Mouse (Mus musculus): ENCODE results near the gene Calb2. TPM values are rescaled to one million over a fixed set of nuclear protein-coding genes. Genes with fewer than 3 reads are reported as not detected.

Calb2 gene
- polyA plus RNA-seq, 1 experiment from 2014 or later: 0.53 TPM

- Histone ChIP-seq H3K9me3 (ENCODE audit: low read length) (no peaks in the 10 kb centered on the region), H3K4me1 (ENCODE audit: insufficient read depth, low read depth, low read length) (no peaks in the 10 kb centered on the region), H3K27ac (ENCODE audit: low read length) (no peak overlapping the region), H3K9ac (replicated peaks; ENCODE audit: low read depth) (no peak overlapping the region), H3K4me3 (ENCODE audit: low read depth, low read length) (no peak overlapping the region), H3K4me2 (replicated peaks; ENCODE audit: low read depth, low read length) (no peak overlapping the region), H3K27me3 (replicated peaks; ENCODE audit: insufficient read depth, low read length) (no peaks in the 10 kb centered on the region), H3K36me3 (ENCODE audit: insufficient read depth, low read length) (no peaks in the 10 kb centered on the region)
- ATAC-seq (no peak), DNase-seq (ENCODE audit: low spot score) (no peak)
- 71% methylated on average over 3 of the region's 3 CpGs for WGBS
- TF ChIP-seq CTCF (IDR thresholded peaks at IDR 0.05) (no peak), EP300 (IDR thresholded peaks at IDR 0.05) (no peak)
Measured at GRCm38 (mm10) chr8:110140156-110140555, 27.9 kb downstream of the Calb2 start.

- Histone ChIP-seq H3K4me2 (replicated peaks; ENCODE audit: low read depth, low read length) (no peak overlapping the region), H3K27ac (ENCODE audit: low read length) (no peak overlapping the region), H3K4me1 (ENCODE audit: insufficient read depth, low read depth, low read length) (no peaks in the 10 kb centered on the region), H3K27me3 (replicated peaks; ENCODE audit: insufficient read depth, low read length) (no peaks in the 10 kb centered on the region), H3K9me3 (ENCODE audit: low read length) (no peaks in the 10 kb centered on the region), H3K4me3 (ENCODE audit: low read depth, low read length) (no peak overlapping the region), H3K36me3 (ENCODE audit: insufficient read depth, low read length) (no peaks in the 10 kb centered on the region), H3K9ac (replicated peaks; ENCODE audit: low read depth) (no peak overlapping the region)
- TF ChIP-seq EP300 (IDR thresholded peaks at IDR 0.05) (no peak), CTCF (IDR thresholded peaks at IDR 0.05) (no peak)
- no peak for ATAC-seq
- DNase-seq (ENCODE audit: low spot score): no peak
- 76% methylated on average over 7 of the region's 7 CpGs for WGBS
Measured at GRCm38 (mm10) chr8:110135515-110135914, 32.5 kb downstream of the Calb2 start.

DNA sequence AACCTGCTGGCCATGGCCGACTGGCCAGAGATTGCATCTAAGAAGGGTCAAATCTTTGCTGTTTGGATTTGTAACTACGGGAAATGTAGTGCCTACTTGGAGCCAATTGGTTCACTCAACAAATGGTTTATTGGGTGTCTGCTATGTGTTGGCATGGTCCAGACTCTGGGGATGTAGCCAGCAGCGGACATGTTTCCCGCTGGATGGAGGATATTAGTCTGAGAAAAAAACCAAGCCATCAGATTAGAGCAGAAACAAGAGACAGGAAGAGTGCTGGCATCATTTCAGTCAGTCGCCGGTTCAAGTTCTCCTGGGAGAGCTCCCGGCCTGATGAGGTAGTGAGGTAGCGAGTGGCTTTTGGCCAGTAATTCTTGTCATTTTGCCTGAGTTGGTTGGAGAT is 33.8 kb downstream of the Calb2 start:
- no peak overlapping the region for H3K4me3 ChIP-seq (ENCODE audit: low read depth, low read length)
- no peak for TF ChIP-seq CTCF (IDR thresholded peaks at IDR 0.05)
- TF ChIP-seq EP300 (IDR thresholded peaks at IDR 0.05): no peak
- no peaks in the 10 kb centered on the region for H3K4me1 ChIP-seq (ENCODE audit: insufficient read depth, low read depth, low read length)
- no peak overlapping the region for H3K9ac ChIP-seq (replicated peaks; ENCODE audit: low read depth)
- no peak overlapping the region for H3K27ac ChIP-seq (ENCODE audit: low read length)
- ATAC-seq (no peak), DNase-seq (ENCODE audit: low spot score) (no peak)
- no peaks in the 10 kb centered on the region for H3K9me3 ChIP-seq (ENCODE audit: low read length)
- H3K4me2 ChIP-seq (replicated peaks; ENCODE audit: low read depth, low read length): no peak overlapping the region
- no peaks in the 10 kb centered on the region for H3K36me3 ChIP-seq (ENCODE audit: insufficient read depth, low read length)
- WGBS: 86% methylated on average over 8 of the region's 8 CpGs
- H3K27me3 ChIP-seq (replicated peaks; ENCODE audit: insufficient read depth, low read length): no peaks in the 10 kb centered on the region

DNA sequence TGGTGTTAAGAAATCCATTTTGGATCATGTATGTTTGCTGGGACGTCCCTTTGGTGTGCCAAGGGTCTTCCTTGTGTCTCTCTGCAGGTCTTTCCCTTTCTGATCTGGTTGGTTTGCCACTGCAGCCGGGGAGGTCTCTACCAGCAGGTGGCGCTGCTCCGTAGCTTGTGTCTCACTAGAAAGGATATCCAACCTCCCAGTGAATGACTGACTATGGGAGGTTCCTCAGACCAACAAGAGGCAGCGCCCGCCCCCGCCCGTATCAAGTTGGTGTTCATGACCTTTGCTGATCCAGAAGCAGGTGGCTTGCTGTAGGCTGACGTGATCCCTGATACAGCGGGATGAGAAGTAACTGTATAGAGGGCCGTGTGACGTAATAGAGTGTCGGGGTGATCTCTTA is 37.5 kb downstream of the Calb2 start:
- WGBS: 16% methylated on average over 13 of the region's 13 CpGs
- H3K4me2 ChIP-seq (replicated peaks; ENCODE audit: low read depth, low read length): no peak overlapping the region
- TF ChIP-seq EP300 (IDR thresholded peaks at IDR 0.05): no peak
- TF ChIP-seq CTCF (IDR thresholded peaks at IDR 0.05): peak; percentile 89

GRCm38 (mm10) chr8:110119715-110120114 is 48.3 kb downstream of the Calb2 start:
- no peak for DNase-seq (ENCODE audit: low spot score)

More for the DNA sequence above, 37.5 kb downstream of the Calb2 start:
- no peaks in the 10 kb centered on the region for H3K4me1 ChIP-seq (ENCODE audit: insufficient read depth, low read depth, low read length)
- no peaks in the 10 kb centered on the region for H3K9me3 ChIP-seq (ENCODE audit: low read length)
- no peak overlapping the region for H3K4me3 ChIP-seq (ENCODE audit: low read depth, low read length)
- H3K36me3 ChIP-seq (ENCODE audit: insufficient read depth, low read length): no peaks in the 10 kb centered on the region
- ATAC-seq (peak; percentile 56), DNase-seq (ENCODE audit: low spot score) (peak; percentile 80)
- no peaks in the 10 kb centered on the region for H3K27me3 ChIP-seq (replicated peaks; ENCODE audit: insufficient read depth, low read length)
- no peak overlapping the region for H3K27ac ChIP-seq (ENCODE audit: low read length)
- no peak overlapping the region for H3K9ac ChIP-seq (replicated peaks; ENCODE audit: low read depth)

GRCm38 (mm10) chr8:110102653-110103052 is 65.4 kb downstream of the Calb2 start, which contains the start of gene Gm17720:
Gm17720 (minus strand) TSS chr8:110102753.
- Histone ChIP-seq H3K4me2 (replicated peaks; ENCODE audit: low read depth, low read length) (no peak within 1 kb of the TSS), H3K27ac (ENCODE audit: low read length) (no peak within 1 kb of the TSS), H3K9ac (replicated peaks; ENCODE audit: low read depth) (no peak within 1 kb of the TSS), H3K4me1 (ENCODE audit: insufficient read depth, low read depth, low read length) (no peaks in the 10 kb centered on the region), H3K36me3 (ENCODE audit: insufficient read depth, low read length) (no peaks in the 10 kb centered on the region), H3K4me3 (ENCODE audit: low read depth, low read length) (no peak within 1 kb of the TSS), H3K27me3 (replicated peaks; ENCODE audit: insufficient read depth, low read length) (no peaks in the 10 kb centered on the region), H3K9me3 (ENCODE audit: low read length) (no peaks in the 10 kb centered on the region)
- no peak for ATAC-seq
- WGBS: 81% methylated on average over 3 of the region's 3 CpGs
- TF ChIP-seq EP300 (IDR thresholded peaks at IDR 0.05) (no peak), CTCF (IDR thresholded peaks at IDR 0.05) (peak; percentile 13; the same call in 1 of the 2 replicates)
- DNase-seq (ENCODE audit: low spot score): no peak

More at GRCm38 (mm10) chr8:110119715-110120114, 48.3 kb downstream of the Calb2 start:
- Histone ChIP-seq H3K27ac (ENCODE audit: low read length) (no peak overlapping the region), H3K4me1 (ENCODE audit: insufficient read depth, low read depth, low read length) (no peaks in the 10 kb centered on the region), H3K9me3 (ENCODE audit: low read length) (no peaks in the 10 kb centered on the region), H3K4me3 (ENCODE audit: low read depth, low read length) (no peak overlapping the region), H3K27me3 (replicated peaks; ENCODE audit: insufficient read depth, low read length) (no peaks in the 10 kb centered on the region), H3K9ac (replicated peaks; ENCODE audit: low read depth) (no peak overlapping the region), H3K4me2 (replicated peaks; ENCODE audit: low read depth, low read length) (no peak overlapping the region), H3K36me3 (ENCODE audit: insufficient read depth, low read length) (no peaks in the 10 kb centered on the region)
- WGBS: 37% methylated on average over 6 of the region's 6 CpGs
- no peak for TF ChIP-seq EP300 (IDR thresholded peaks at IDR 0.05)
- peak; percentile 42; the same call in 1 of the 2 replicates for TF ChIP-seq CTCF (IDR thresholded peaks at IDR 0.05)
- no peak for ATAC-seq

DNA sequence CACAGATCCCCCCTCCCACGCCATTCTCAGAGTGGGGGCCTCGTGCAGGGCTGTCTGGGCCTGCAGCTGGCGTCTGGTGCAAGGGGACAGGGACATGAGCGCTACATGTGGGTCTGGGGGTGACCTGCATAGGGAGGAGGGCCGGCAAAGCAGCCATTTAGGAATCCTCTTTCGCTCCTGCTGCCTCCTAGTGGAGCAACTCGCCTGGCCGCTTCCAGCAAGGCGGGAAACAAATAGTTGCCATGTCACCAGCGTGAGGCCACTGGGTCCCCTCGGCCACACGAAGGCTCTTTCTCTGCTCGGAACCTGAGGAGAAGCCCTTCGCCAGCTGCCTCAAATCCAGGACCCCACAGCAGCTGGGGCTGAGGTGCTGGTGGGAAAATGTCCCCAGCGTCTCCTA is 66.3 kb downstream of the Calb2 start:
- Histone ChIP-seq H3K27me3 (replicated peaks; ENCODE audit: insufficient read depth, low read length) (no peaks in the 10 kb centered on the region), H3K36me3 (ENCODE audit: insufficient read depth, low read length) (no peaks in the 10 kb centered on the region), H3K4me3 (ENCODE audit: low read depth, low read length) (no peak overlapping the region), H3K4me1 (ENCODE audit: insufficient read depth, low read depth, low read length) (no peaks in the 10 kb centered on the region), H3K27ac (ENCODE audit: low read length) (no peak overlapping the region), H3K4me2 (replicated peaks; ENCODE audit: low read depth, low read length) (no peak overlapping the region), H3K9me3 (ENCODE audit: low read length) (no peaks in the 10 kb centered on the region), H3K9ac (replicated peaks; ENCODE audit: low read depth) (no peak overlapping the region)
- WGBS: 88% methylated on average over 15 of the region's 15 CpGs
- DNase-seq (ENCODE audit: low spot score) (no peak), ATAC-seq (no peak)
- TF ChIP-seq CTCF (IDR thresholded peaks at IDR 0.05) (no peak), EP300 (IDR thresholded peaks at IDR 0.05) (no peak)

All from lung, postnatal 0 days (tissue).